Mouse (Mus musculus) hindbrain, embryonic 16.5 days (tissue): ENCODE results near the gene Vwa3a. TPM values are rescaled to one million over a fixed set of nuclear protein-coding genes. Genes with fewer than 3 reads are reported as not detected.

Experiments
- ATAC-seq: fragments of 200-750 bp; cut with Nextera tagmentation; 2 replicates; pipeline ENCODE4 v1.8.0; 2017; ENCODE audit warnings: moderate TSS enrichment, moderate library complexity
- H3K27ac ChIP-seq: fragments of 300-500 bp; sonication (generic); 2 replicates; pipeline ENCODE4 v1.5.1; 2014; ENCODE audit warnings: low read depth, mild to moderate bottlenecking, control low read depth, low read length, moderate library complexity
- H3K27me3 ChIP-seq: fragments of 300-500 bp; sonication (generic); replicated peaks from 2 replicates; pipeline ENCODE4 v1.6.1; 2014; ENCODE audit warnings: low read length; ENCODE audit not compliant: control insufficient read depth, insufficient read depth
- H3K36me3 ChIP-seq: fragments of 300-500 bp; sonication (generic); 2 replicates; pipeline ENCODE4 v1.6.1; 2014; ENCODE audit warnings: mild to moderate bottlenecking, low read length, moderate library complexity, mixed read lengths; ENCODE audit not compliant: control insufficient read depth, insufficient read depth
- H3K4me1 ChIP-seq: fragments of 300-500 bp; sonication (generic); 2 replicates; pipeline ENCODE4 v1.6.1; 2014; ENCODE audit warnings: low read depth, low read length; ENCODE audit not compliant: control insufficient read depth, insufficient read depth
- H3K4me2 ChIP-seq: fragments of 300-500 bp; sonication (generic); 2 replicates; pipeline ENCODE4 v1.6.1; 2014; ENCODE audit warnings: mild to moderate bottlenecking, low read length, control low read depth, moderate library complexity
- H3K4me3 ChIP-seq: fragments of 300-500 bp; sonication (generic); 2 replicates; pipeline ENCODE4 v1.5.1; 2014; ENCODE audit warnings: mild to moderate bottlenecking, low read length, control low read depth, moderate library complexity
- H3K9ac ChIP-seq: fragments of 300-500 bp; sonication (generic); 2 replicates; pipeline ENCODE4 v1.6.1; 2014; ENCODE audit warnings: low read depth, mild to moderate bottlenecking, control low read depth, low read length, moderate library complexity
- H3K9me3 ChIP-seq: fragments of 300-500 bp; sonication (generic); 2 replicates; pipeline ENCODE4 v1.6.1; 2014; ENCODE audit warnings: mild to moderate bottlenecking, low read length, moderate library complexity; ENCODE audit not compliant: control insufficient read depth
- WGBS: fragments of 180-500 bp; shearing (Covaris S2); extraction: QIAGEN DNeasy Blood & Tissue Kit; methylation state at CpG from one replicate; pipeline ENCODE4 v1.1.7; 2014; 5-methylcytosine and 5-hydroxymethylcytosine counted together
- polyA plus RNA-seq: library from polyadenylated mRNA; unstranded; fragments of >200 nt; fragmentation: Nextera tagmentation; extraction: Ambion mirVana; gene quantifications from 2 replicates; pipeline ENCODE4 v1.2.1, GENCODE M21; 2015

The Vwa3a gene
- polyA plus RNA-seq: 2.0 and 2.8 TPM in 2 replicates

GRCm38 (mm10) chr7:120739018-120739417, at the start of gene Vwa3a:
TSS of gene Vwa3a (plus strand) at chr7:120739318.
- no peak for ATAC-seq
- H3K4me2 ChIP-seq: no peak within 1 kb of the TSS

GRCm38 (mm10) chr7:120690634-120691033, 48.5 kb upstream of the Vwa3a start:
- WGBS: 72% methylated on average over 4 of the region's 4 CpGs
- no peak overlapping the region for H3K27ac ChIP-seq
- H3K4me1 ChIP-seq: no peaks in the 10 kb centered on the region
- no peaks in the 10 kb centered on the region for H3K9me3 ChIP-seq
- H3K9ac ChIP-seq: no peak overlapping the region
- no peak overlapping the region for H3K4me3 ChIP-seq
- no peak for ATAC-seq
- H3K36me3 ChIP-seq: peaks cover 2% of the 10 kb centered on the region; the same call in 1 of the 2 replicates
- no peak overlapping the region for H3K4me2 ChIP-seq
- no peaks in the 10 kb centered on the region for H3K27me3 ChIP-seq

More at GRCm38 (mm10) chr7:120739018-120739417, at the start of gene Vwa3a:
- peaks cover 3% of the 10 kb centered on the region; the same call in 1 of the 2 replicates for H3K4me1 ChIP-seq
- no peak within 1 kb of the TSS for H3K4me3 ChIP-seq
- H3K27me3 ChIP-seq: no peaks in the 10 kb centered on the region
- whole genome bisulfite sequencing: 78% methylated on average over 6 of the region's 6 CpGs
- no peaks in the 10 kb centered on the region for H3K36me3 ChIP-seq
- no peak within 1 kb of the TSS for H3K27ac ChIP-seq
- no peak within 1 kb of the TSS for H3K9ac ChIP-seq
- H3K9me3 ChIP-seq: no peaks in the 10 kb centered on the region

- H3K4me3 ChIP-seq: no peak overlapping the region
- H3K9ac ChIP-seq: no peak overlapping the region
- H3K27ac ChIP-seq: no peak overlapping the region
- WGBS: 94% methylated on average over 5 of the region's 5 CpGs
- no peak overlapping the region for H3K4me2 ChIP-seq
- H3K27me3 ChIP-seq: no peaks in the 10 kb centered on the region
- H3K36me3 ChIP-seq: peaks cover 2% of the 10 kb centered on the region; the same call in 1 of the 2 replicates
- H3K9me3 ChIP-seq: no peaks in the 10 kb centered on the region
- ATAC-seq: no peak
- no peaks in the 10 kb centered on the region for H3K4me1 ChIP-seq
These were observed 45.2 kb upstream of the Vwa3a start for GRCm38 (mm10) chr7:120693831-120694375.

- no peaks in the 10 kb centered on the region for H3K4me1 ChIP-seq
- no peaks in the 10 kb centered on the region for H3K27me3 ChIP-seq
- no peak overlapping the region for H3K4me3 ChIP-seq
- H3K4me2 ChIP-seq: no peak overlapping the region
- WGBS: 26% methylated on average over 6 of the region's 6 CpGs
- ATAC-seq: no peak
- H3K27ac ChIP-seq: no peak overlapping the region
- H3K36me3 ChIP-seq: peaks cover 2% of the 10 kb centered on the region; the same call in 1 of the 2 replicates
- no peaks in the 10 kb centered on the region for H3K9me3 ChIP-seq
- H3K9ac ChIP-seq: no peak overlapping the region
These were observed 43.9 kb upstream of the Vwa3a start for GRCm38 (mm10) chr7:120695196-120695595.

GRCm38 (mm10) chr7:120695641-120696040, 43.5 kb upstream of the Vwa3a start:
- WGBS: 68% methylated on average over 1 of the region's 1 CpGs
- Histone ChIP-seq H3K9ac (no peak overlapping the region), H3K36me3 (peaks cover 2% of the 10 kb centered on the region; the same call in 1 of the 2 replicates), H3K27ac (no peak overlapping the region), H3K4me2 (no peak overlapping the region), H3K9me3 (no peaks in the 10 kb centered on the region), H3K4me3 (no peak overlapping the region), H3K4me1 (no peaks in the 10 kb centered on the region), H3K27me3 (no peaks in the 10 kb centered on the region)
- no peak for ATAC-seq

- Histone ChIP-seq H3K36me3 (peaks cover 1% of the 10 kb centered on the region; the same call in 1 of the 2 replicates), H3K27me3 (no peaks in the 10 kb centered on the region), H3K4me1 (no peaks in the 10 kb centered on the region), H3K9me3 (no peaks in the 10 kb centered on the region), H3K4me2 (no peak overlapping the region), H3K4me3 (no peak overlapping the region), H3K9ac (no peak overlapping the region), H3K27ac (no peak overlapping the region)
- 89% methylated on average over 2 of the region's 2 CpGs for WGBS
- ATAC-seq: no peak
These were observed 42.8 kb upstream of the Vwa3a start for GRCm38 (mm10) chr7:120696331-120696730.

- Histone ChIP-seq H3K27me3 (no peaks in the 10 kb centered on the region), H3K4me2 (no peak overlapping the region), H3K4me3 (no peak overlapping the region), H3K4me1 (no peaks in the 10 kb centered on the region), H3K9ac (no peak overlapping the region), H3K27ac (no peak overlapping the region), H3K9me3 (no peaks in the 10 kb centered on the region), H3K36me3 (no peaks in the 10 kb centered on the region)
- 92% methylated on average over 6 of the region's 6 CpGs for WGBS
- no peak for ATAC-seq
These were observed 39.5 kb upstream of the Vwa3a start for GRCm38 (mm10) chr7:120699586-120699985.

GRCm38 (mm10) chr7:120703888-120704287, 35.2 kb upstream of the Vwa3a start:
- no peak overlapping the region for H3K4me2 ChIP-seq
- H3K36me3 ChIP-seq: no peaks in the 10 kb centered on the region
- H3K4me3 ChIP-seq: no peak overlapping the region
- ATAC-seq: no peak
- no peak overlapping the region for H3K27ac ChIP-seq
- no peaks in the 10 kb centered on the region for H3K9me3 ChIP-seq
- H3K27me3 ChIP-seq: no peaks in the 10 kb centered on the region
- H3K9ac ChIP-seq: no peak overlapping the region
- no peaks in the 10 kb centered on the region for H3K4me1 ChIP-seq
- 82% methylated on average over 3 of the region's 3 CpGs for WGBS

GRCm38 (mm10) chr7:120712071-120712470, 27.0 kb upstream of the Vwa3a start:
- no peak overlapping the region for H3K9ac ChIP-seq
- H3K4me3 ChIP-seq: no peak overlapping the region
- no peak overlapping the region for H3K27ac ChIP-seq
- ATAC-seq: no peak
- no peaks in the 10 kb centered on the region for H3K27me3 ChIP-seq
- H3K4me2 ChIP-seq: no peak overlapping the region
- H3K36me3 ChIP-seq: no peaks in the 10 kb centered on the region
- WGBS: 95% methylated on average over 2 of the region's 2 CpGs
- no peaks in the 10 kb centered on the region for H3K9me3 ChIP-seq
- H3K4me1 ChIP-seq: no peaks in the 10 kb centered on the region
